Mouse (Mus musculus): ENCODE measurements at regions not wholly inside any gene's neighbourhood (a gene's known extent, or its start where the extent isn't known, plus 50 kb on each side); places are given as distances from the start of the nearest gene placed in this dataset.

DNA sequence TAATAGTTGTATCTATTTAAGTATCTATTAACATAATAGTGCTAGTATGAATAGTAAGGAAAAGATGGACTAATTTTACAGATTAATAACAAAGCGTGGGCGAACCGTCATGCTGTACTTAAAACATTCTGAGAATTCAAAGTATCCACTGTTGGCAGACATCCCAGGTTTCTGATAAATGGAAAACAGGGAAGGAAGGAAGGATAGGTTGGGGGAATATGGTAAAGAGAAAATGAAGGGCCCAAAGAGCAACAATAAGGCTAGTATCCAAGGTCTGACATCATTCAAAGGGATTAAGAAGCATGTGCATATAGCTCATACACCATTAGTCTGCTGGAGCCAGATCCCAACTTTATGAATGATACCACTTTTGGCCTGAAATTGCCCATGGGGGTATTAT, 572.0 kb upstream of the Pdzrn3 start:
- TF ChIP-seq CTCF (IDR thresholded peaks at IDR 0.05; ENCODE audit: insufficient read depth, low read length), result no peak
- TF ChIP-seq POLR2A (IDR thresholded peaks at IDR 0.05; ENCODE audit: borderline replicate concordance, extremely low read depth, low read depth, low read length), result no peak
